Mouse (Mus musculus): ENCODE measurements around the gene Slc9a7.

Gene Slc9a7

GRCm38 (mm10) chrX:20160301-20160700 lies 131.3 kb downstream of the Slc9a7 start:
- no peak for DNase-seq (ENCODE audit: low read depth, low spot score)

- DNase-seq (ENCODE audit: low read depth, low spot score): no peak
These were observed 134.1 kb downstream of the Slc9a7 start for GRCm38 (mm10) chrX:20157519-20157918.

GRCm38 (mm10) chrX:20129466-20129865 lies 162.1 kb downstream of the Slc9a7 start:
- no peak for DNase-seq (ENCODE audit: low read depth, low spot score)

- no peak for DNase-seq (ENCODE audit: low read depth, low spot score)
These were observed 162.7 kb downstream of the Slc9a7 start for GRCm38 (mm10) chrX:20128951-20129350.

GRCm38 (mm10) chrX:20125481-20125880 lies 166.1 kb downstream of the Slc9a7 start:
- no peak for DNase-seq (ENCODE audit: low read depth, low spot score)

- no peak for DNase-seq (ENCODE audit: low read depth, low spot score)
These were observed 173.9 kb downstream of the Slc9a7 start for GRCm38 (mm10) chrX:20117717-20118116.

GRCm38 (mm10) chrX:20070196-20070595 lies 221.4 kb downstream of the Slc9a7 start:
- DNase-seq (ENCODE audit: low read depth, low spot score): no peak

- no peak for DNase-seq (ENCODE audit: low read depth, low spot score)
These were observed 225.0 kb downstream of the Slc9a7 start for GRCm38 (mm10) chrX:20066636-20067035.

- no peak for DNase-seq (ENCODE audit: low read depth, low spot score)
These were observed 229.7 kb downstream of the Slc9a7 start for GRCm38 (mm10) chrX:20061764-20062480.

GRCm38 (mm10) chrX:20060769-20061315 lies 230.8 kb downstream of the Slc9a7 start:
- DNase-seq (ENCODE audit: low read depth, low spot score): no peak

GRCm38 (mm10) chrX:20060096-20060768 lies 231.4 kb downstream of the Slc9a7 start:
- no peak for DNase-seq (ENCODE audit: low read depth, low spot score)

GRCm38 (mm10) chrX:20059381-20059971 lies 232.1 kb downstream of the Slc9a7 start, which contains the start of gene Chst7:
TSS of gene Chst7 (plus strand) at chrX:20059560.
- no peak for DNase-seq (ENCODE audit: low read depth, low spot score)
